Mouse (Mus musculus): ENCODE data around the gene Dnajb2. TPM values are rescaled to one million over a fixed set of nuclear protein-coding genes. Genes with fewer than 3 reads are reported as not detected.

Gene Dnajb2
- total RNA-seq, 2 experiments from 2014 or later, result 66.4 to 74.6 TPM

DNA sequence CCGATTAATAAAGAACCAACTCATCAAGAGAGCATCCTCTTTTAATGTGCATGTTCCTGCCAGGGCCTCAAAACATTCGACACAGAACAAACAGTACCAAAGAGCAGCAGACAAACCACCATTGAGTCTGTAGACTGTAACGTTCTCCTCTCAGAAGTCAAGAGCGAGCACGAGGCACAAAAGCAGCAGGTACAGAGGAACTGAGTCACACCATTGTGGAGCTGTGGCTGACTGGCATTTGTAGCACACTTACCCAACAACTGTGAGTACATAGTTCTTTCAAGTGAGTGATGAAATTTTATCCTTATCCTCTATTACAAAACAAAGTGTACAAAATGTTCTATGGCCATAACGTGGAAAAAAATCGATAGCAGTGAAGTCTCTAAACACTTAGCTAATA is 48.7 kb downstream of the Dnajb2 start:
- no peak for DNase-seq
- intact Hi-C loops (cut with DNase I), result no loop called here

DNA sequence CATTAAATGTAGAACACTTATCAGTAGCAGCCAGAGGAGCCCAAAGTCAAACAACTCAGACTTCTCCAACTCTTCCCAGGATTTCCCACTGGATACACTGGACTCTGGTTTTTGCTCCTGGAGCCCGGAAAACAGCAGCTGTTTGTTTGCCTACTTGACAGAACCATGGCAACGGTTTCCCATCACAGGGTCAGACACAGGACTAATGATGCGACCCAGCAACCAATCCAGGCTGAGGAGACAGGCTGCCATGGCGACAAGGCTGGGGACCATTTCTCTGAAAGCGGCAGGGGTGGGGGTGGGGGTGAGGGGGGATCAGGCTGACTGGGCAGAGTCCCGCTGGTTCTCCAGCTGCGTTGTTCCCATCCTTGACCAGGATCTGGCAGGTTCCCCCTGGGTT is 53.2 kb downstream of the Dnajb2 start:
- DNase-seq, result peak; percentile 31 to 43
- intact Hi-C loops (cut with DNase I), result no loop called here

DNA sequence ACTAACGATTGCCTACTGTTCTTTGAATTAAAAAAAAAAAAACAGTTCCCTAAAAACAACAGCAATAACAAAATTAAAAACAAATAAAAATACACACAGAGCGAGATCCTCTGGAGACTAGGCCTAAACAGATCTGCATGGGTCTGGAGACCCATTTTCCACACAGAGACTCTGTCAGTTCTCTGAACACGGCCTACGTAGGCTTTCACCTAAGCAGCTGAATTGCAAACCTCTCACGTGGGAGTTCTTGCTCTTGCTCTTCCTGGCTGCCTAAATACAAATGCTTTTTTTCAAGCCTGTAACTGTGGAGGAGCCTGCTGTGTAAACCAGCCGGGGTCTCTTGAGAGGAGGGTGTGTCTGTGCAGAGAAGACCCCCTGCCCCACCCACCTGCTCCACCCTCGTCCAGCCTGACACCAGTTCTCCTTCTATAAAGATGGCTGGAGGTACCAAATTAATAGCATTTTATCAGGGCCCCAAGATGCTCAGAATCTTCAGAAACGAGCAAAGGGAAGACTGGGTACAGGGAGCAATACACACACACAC is 53.8 kb downstream of the Dnajb2 start:
- no peak for DNase-seq
- intact Hi-C loops (cut with DNase I), result loop anchor here (2.0 kb wide), 1 partner anchor 35 kb away; no protein-coding TSS in a partner anchor

- intact Hi-C loops (cut with DNase I), result loop anchor here (2.0 kb wide), 1 partner anchor 36 kb away; no protein-coding TSS in a partner anchor
- peak in 1 of 2 experiments; percentile 42 for DNase-seq
Measured at GRCm38 (mm10) chr1:75290582-75290981, 54.4 kb downstream of the Dnajb2 start.

- intact Hi-C loops (cut with DNase I), result loop anchor here (2.0 kb wide), 1 partner anchor 37 kb away; no protein-coding TSS in a partner anchor
- no peak for DNase-seq
Measured at GRCm38 (mm10) chr1:75291321-75291720, 55.1 kb downstream of the Dnajb2 start.

DNA sequence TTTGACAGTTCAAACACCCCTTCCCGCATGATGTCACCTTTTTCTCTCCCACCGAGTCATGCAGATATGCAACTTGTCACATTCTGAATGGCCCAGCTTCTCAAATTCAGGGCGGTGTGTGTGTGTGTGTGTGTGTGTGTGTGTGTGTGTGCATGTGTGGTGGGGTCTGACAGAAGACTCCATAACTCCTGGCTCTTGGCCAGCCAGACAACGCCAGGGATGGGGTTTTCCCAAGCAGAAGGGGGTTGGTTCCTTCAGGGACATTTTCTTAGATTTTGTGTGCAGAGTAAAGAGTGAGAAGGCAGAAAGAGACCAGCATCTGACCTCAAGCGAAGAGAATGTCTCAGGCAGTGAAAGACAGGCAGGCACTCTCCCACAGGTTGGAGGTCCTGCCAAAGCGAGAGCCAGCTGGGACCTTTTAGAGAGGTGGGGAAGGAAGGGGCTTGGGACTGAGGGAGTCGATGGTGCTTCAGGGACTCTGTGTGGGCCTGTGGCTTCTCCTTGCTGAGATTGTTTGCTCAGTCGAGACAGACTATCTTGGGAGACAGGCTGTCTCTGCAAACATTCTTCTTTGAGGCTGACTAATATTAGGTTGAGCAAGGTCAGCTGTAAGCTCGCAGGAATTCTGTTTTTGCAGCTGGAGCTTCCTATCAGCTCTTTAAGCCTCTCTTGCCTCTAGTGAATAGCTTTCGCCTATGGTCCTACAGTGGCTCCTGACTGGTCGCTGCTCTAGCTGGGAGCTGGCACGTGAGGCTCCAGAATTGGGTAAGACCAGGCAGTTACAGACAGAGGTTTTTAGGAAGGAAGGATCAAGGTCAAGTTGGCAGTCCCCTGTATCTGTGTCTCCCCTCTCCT is 56.5 kb downstream of the Dnajb2 start:
- intact Hi-C loops (cut with DNase I), result no loop called here
- DNase-seq, result peak; percentile 9 to 24

GRCm38 (mm10) chr1:75293331-75293701 is 57.1 kb downstream of the Dnajb2 start:
- no peak for DNase-seq
- intact Hi-C loops (cut with DNase I), result no loop called here

DNA sequence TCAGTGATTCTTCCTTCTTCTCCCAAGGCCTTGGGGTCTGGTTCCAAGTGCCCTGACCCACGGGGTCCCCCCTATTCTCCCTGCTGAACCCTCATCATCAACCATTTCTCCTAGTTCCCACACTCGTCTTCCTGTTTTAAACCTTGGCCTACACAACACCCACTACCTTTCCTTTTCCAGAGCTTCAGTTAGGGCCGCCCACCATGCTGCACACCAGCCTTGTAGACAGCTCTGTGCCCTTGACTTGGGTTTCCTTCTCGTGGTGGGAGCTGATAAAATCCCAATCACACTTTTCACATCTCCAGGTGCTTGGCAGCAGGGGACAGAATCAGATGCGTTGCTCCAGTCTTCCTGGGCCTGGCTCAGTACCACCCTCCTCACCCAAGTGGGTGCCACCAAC is 58.1 kb downstream of the Dnajb2 start:
- no peak for DNase-seq
- intact Hi-C loops (cut with DNase I), result no loop called here

Small RNA genes lying within 50 kb of the gene (microRNA-seq; reads per million reads assigned to microRNA genes)
- 0 reads per million in 2 experiments for gene Gm27943

Other genes with a start within 250 kb of the Dnajb2 start
- gene Nhej1, start 111.2 kb upstream of the Dnajb2 start, total RNA-seq (2021), result 1 to 10 TPM; 2.6 to 4.0 TPM
- 1 to 10 TPM in 1 of 2 experiments, under 1 TPM in 1; 0.78 to 1.0 TPM for gene Slc23a3, start 102.5 kb upstream of the Dnajb2 start, total RNA-seq (2021)
- gene Cnppd1, start 93.7 kb upstream of the Dnajb2 start, total RNA-seq (2021), result 10 to 100 TPM; 28.7 to 29.2 TPM
- 10 to 100 TPM; 23.9 to 27.4 TPM for gene Retreg2, start 93.6 kb upstream of the Dnajb2 start, total RNA-seq (2021)
- gene Zfand2b, start 67.8 kb upstream of the Dnajb2 start, total RNA-seq (2021), result 10 to 100 TPM; 16.0 to 16.7 TPM
- gene Abcb6, start 56.0 kb upstream of the Dnajb2 start, total RNA-seq (2021), result 10 to 100 TPM; 25.7 to 26.4 TPM
- gene Ankzf1, start 44.3 kb upstream of the Dnajb2 start, total RNA-seq (2021), result 10 to 100 TPM; 13.5 to 13.6 TPM
- 10 to 100 TPM; 61.1 to 68.8 TPM for gene Atg9a, start 44.2 kb upstream of the Dnajb2 start, total RNA-seq (2021)
- gene Glb1l, start 25.6 kb upstream of the Dnajb2 start, total RNA-seq (2021), result 1 to 10 TPM; 5.2 to 6.7 TPM
- 10 to 100 TPM; 55.9 to 58.1 TPM for gene Stk16, start 25.6 kb upstream of the Dnajb2 start, total RNA-seq (2021)
- 100 to 1,000 TPM; 546 to 642 TPM for gene Tuba4a, start 16.5 kb upstream of the Dnajb2 start, total RNA-seq (2021)
- gene A630095N17Rik, start 4.3 kb upstream of the Dnajb2 start, total RNA-seq (2021), result not detected
- under 1 TPM; 0.44 to 0.60 TPM for gene Ptprn, start 28.1 kb downstream of the Dnajb2 start, total RNA-seq (2021)
- gene Resp18, start 42.0 kb downstream of the Dnajb2 start, total RNA-seq (2021), result not detected
- 10 to 100 TPM; 85.6 to 88.5 TPM for gene Dnpep, start 81.6 kb downstream of the Dnajb2 start, total RNA-seq (2021)
- gene Des, start 123.9 kb downstream of the Dnajb2 start, total RNA-seq (2021), result 1,000 to 10,000 TPM; 1,039 to 1,057 TPM
- gene Speg, start 138.9 kb downstream of the Dnajb2 start, total RNA-seq (2021), result 100 to 1,000 TPM; 125 to 126 TPM
- 10 to 100 TPM; 32.3 to 32.5 TPM for gene Gmppa, start 199.5 kb downstream of the Dnajb2 start, total RNA-seq (2021)
- not detected for gene Asic4, start 214.0 kb downstream of the Dnajb2 start, total RNA-seq (2021)
- 10 to 100 TPM; 29.5 to 30.1 TPM for gene Chpf, start 242.9 kb downstream of the Dnajb2 start, total RNA-seq (2021)
- under 1 TPM; 0.26 to 0.88 TPM for gene Tmem198, start 243.1 kb downstream of the Dnajb2 start, total RNA-seq (2021)

All from heart, postnatal 14 days (tissue).